Mouse (Mus musculus) urinary bladder, adult 2 months (tissue): ENCODE measurements around the gene Nfix. TPM values are rescaled to one million over a fixed set of nuclear protein-coding genes. Genes with fewer than 3 reads are reported as not detected.

Source experiments
- DNase-seq: peaks from one replicate; pipeline ENCODE4 v3.0.0; 2022; ENCODE audit warnings: low spot score
- polyA plus RNA-seq: library from polyadenylated mRNA; depleted of rRNA; stranded (reverse); fragments of >200 nt; gene quantifications from 2 replicates; pipeline ENCODE4 v1.2.3, GENCODE M21; 2012

Gene Nfix
- polyA plus RNA-seq, 1 experiment, result 21.7 TPM

- no peak for DNase-seq
Observed at GRCm38 (mm10) chr8:84797971-84798370, 2.2 kb downstream of the Nfix start.

DNA sequence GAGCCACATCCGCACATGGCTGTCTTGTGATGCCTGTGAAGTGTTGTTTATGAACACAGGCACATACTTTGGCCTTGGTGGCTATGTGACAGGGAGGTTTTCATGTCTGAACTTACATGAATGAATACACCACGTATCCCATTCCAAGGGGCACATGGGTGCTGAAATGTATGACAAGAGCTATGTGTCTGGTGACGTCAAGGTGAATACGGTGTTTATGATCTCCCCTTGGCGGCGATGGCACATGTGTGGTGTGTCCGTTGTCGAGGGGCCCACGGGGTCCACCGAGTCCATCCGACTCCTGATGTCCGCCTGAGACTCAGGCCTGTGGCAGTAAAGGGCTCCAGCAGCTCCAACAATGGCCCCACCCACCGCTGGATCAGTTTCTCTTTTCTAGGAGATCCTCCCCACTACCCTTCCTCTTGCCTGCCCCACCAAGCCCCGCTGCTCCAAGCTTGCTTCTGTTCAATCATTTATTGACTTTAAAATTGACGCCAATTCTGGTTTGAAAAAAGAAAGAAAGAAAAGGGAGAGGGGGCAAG is 2.8 kb downstream of the Nfix start:
- DNase-seq, result no peak

DNA sequence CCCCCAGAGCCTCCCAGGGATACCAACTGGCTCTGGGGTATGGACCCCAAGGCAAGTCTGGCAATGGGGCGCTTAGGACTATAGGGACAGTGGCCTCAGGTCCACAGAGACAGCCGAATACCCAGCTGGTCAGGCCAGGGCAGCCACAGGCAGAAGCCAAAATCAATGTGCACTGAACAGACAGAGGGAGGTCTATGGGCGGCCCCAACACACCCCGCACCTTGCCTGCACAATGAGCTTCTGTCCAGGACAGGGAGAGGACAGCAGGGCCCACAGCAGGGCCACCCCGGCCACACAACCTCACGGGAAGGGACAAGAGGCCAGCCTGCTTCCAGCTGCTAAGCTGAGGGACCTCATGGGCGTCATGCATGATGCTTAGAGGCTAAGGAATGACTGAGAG is 5.7 kb downstream of the Nfix start:
- no peak for DNase-seq

DNA sequence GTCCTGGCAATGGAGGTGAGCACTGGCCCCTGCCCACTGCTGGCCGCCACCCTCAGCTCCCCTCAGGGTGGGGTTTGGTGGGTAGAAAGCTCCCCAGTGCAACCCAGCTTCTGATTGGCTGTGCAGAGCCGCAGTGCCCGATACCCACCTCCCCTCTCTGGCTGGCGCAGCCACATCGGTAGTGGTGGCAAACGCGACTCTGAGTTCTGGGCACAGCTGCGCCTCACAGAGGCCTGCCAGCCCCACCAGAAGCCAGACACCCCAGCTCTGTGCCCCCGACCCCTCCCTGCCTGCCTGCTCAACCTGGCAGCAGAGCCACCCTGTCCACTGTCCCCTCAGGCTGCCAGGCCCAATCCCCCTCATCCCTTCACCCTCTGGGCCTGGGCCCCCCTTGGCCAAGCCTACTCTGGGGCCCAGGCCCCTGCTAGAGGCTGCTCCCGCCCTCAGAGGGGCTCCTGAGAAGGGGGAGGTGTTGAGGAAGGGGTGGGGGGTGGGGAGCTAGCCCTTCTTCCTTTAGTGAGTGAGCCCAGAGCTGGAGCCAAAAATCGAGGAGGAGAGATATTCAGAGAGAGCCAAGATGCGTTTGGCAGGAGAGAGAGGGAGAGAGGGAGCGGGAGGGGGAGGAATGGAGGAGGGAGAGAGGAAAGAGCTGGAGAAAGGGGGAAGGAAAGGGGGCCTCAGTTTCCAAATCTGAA is 6.2 kb downstream of the Nfix start:
- DNase-seq, result no peak

GRCm38 (mm10) chr8:84793134-84793533 is 7.0 kb downstream of the Nfix start:
- DNase-seq, result no peak

DNA sequence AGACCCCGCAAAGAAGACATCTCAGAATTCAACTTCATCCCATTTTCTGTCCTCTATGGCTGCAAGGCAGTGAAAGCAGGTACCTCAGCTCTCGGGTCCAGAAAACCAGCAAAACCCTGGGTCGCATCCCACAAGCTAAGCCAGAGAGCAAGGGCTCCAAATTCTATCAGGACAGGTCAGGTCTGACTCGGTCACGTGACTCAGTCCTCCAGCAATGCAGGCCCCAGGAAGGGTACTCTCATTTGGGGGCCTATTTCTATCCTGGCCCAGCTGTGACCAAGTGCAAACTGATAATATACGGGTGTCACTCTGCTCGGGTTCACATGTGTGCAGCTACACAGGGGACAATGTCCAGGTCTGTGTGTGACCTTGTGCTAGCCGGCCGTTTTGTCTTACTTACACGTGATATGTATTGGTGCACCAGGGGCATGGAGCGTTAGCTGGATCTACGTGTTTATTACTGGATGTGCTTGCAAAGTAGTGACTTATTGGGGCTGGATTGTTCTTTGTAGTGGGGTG is 7.7 kb downstream of the Nfix start:
- no peak for DNase-seq

DNA sequence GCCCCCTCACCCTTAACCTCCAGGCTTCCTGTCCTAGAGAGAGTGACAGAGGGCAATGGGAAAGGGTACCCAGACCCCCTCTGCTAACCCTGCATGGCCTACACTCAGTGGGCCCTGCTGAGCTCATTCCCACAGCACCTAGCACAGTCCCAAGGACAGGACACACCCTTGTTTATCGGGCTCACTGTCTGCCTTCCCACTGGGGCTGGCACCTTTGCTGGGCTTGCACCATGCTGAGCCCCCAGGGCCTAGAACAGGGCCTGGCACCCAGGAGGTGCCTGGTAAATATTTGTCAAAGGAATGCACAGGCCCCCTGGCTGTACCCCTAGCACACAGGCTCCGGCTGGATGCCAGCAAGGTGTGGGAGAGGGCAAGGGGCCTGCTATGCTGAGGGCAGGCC is 9.6 kb downstream of the Nfix start:
- no peak for DNase-seq

DNA sequence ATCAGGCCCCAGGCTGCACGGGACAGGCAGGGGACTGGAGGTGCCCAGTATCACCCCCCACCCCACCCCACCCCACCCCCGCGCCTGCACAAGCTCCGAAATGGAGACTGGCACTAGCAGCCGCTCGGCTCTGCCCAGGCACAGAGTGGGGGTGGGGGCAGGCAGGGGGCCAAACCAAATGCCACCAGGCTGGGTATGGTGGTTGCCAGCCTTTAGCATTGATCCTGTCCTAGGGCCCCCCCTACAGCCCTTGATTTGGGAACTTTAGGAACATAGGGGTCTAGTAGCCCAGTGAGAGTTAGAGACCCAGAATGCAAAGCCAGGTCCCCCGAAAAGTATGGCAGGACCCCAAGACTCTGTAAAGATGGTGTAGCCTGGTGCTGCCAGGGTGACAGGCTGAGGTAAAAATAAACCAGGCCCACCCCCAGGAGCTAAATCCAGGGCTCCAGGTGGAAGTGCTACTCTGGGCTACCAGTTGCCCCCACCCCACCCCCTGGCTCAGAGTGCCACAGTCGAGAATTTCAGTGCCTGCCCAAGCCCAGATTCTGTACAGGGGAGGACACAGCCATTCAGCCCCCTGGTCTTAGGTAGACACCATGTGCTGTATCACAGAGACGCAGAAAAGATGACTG is 10.2 kb downstream of the Nfix start:
- no peak for DNase-seq

- no peak for DNase-seq
Observed at GRCm38 (mm10) chr8:84789345-84789744, 10.8 kb downstream of the Nfix start.

- DNase-seq, result no peak
Observed at GRCm38 (mm10) chr8:84788896-84789295, 11.2 kb downstream of the Nfix start.

GRCm38 (mm10) chr8:84787523-84788302 is 12.4 kb downstream of the Nfix start:
- no peak for DNase-seq

DNA sequence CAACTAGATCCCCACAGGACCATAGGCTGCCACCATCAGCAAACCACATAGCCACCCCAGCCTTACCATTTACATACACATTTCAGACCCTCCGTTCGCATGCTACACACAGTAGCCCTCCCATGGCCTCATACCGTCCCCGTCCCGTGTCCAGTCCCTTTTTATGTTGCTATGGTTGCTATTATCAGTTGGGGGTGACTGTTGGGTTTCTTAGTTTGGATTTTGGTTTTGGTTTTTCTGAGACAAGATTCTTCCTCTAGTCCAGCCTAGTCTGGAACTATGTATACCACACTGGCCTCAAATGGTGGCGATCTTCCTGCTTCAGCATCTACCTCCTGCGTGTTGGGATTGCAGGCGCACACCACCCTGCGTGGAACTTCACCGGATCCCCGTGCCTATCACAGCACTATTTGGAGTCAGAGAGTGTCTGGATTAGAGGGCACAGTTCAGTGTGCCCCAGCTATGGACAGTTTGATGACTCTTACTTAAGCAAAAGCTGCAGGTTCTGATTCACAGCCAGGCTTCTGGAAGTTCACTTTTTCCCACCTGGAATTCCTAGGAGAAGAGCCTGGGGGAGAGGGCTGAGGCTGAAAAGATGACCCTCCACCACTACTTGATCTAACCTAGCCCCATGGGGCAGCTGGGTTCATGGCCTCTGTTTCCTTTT is 13.2 kb downstream of the Nfix start:
- no peak for DNase-seq

DNA sequence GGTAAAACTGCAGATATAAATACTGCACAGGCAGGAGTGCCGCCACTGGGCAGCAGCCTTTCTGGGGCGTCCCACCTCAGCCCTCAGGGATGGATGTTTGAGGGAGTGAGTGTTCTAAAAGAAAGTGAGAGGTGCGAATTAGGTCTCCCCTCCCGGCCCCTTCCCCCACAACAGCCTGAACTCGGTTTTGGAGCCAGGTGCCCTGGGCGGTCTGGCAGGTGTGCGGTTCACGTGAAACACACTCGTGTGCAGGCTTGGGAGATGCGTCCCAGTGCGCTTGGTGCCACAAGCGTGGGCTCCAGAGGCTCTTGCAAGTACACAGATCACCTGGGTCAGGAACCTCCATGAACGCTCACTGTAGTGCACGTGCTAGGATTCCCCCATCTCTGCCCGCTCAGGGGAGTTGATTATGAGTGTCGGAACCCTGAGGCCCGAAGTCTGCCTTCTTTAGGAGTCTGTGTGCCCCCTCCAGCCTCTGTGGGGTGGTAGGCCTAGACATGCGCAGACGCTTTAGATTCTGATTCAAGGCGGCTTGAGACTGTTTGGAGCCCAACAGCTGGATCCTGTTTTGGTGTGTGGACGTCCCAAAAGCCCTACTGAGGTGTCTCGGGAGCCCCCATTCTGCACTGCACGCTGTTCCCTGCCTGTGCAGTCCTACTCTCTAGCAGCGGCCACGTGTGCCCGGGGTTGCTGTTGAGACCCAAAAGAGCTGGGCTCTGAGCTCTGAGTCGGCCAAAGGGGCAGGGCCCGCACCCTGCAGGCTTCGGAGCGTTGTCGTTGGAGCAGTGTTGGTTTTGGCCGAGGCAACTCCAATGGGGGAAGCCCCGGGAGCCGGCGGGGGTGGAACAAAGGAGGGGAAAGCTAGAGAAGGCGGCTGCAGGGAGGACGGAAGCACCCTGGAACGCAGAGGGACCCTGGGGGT is 14.1 kb downstream of the Nfix start:
- no peak for DNase-seq

GRCm38 (mm10) chr8:84785506-84785755 is 14.7 kb downstream of the Nfix start:
- no peak for DNase-seq

DNA sequence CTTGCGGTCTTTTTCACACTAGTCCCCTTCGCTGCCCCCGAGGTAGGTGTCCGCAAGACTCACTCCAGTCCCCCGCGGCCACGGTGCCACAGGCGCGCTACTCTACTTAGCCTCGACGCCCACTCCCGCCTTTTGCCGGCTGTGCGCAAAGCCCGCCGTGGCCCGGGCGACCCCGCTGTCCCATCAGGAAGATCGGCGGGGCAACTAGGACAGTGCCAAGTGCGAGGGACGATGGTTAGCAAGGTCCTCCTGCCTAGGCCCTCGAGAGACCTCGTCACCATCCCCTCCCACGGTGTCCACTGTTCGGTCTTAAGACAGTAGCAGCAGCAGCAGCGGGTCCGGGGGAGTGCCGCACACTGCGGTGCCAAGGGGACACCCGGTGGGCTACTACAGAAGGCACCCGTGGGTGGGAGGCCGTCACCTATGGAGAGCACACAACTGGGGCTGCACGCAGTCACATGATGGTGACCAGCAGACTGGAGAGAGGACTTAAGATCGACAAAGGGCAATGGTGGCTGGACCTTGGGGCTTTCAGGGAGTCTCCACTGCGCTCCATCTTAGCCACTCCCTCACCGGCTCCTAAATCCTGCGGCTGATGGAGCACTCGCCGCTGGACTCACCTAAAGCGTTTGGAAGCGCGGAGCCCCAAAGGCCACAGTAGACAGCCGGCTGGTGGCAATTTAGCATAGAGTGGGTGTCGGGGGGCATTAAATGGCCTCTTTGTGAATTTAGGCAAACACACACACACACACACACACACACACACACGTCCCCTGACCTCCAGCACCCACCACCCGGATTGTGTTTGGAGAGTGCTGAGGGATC is 15.3 kb downstream of the Nfix start:
- DNase-seq, result no peak

GRCm38 (mm10) chr8:84783919-84784581 is 16.1 kb downstream of the Nfix start:
- no peak for DNase-seq

GRCm38 (mm10) chr8:84783198-84783918 is 16.8 kb downstream of the Nfix start:
- DNase-seq, result no peak

DNA sequence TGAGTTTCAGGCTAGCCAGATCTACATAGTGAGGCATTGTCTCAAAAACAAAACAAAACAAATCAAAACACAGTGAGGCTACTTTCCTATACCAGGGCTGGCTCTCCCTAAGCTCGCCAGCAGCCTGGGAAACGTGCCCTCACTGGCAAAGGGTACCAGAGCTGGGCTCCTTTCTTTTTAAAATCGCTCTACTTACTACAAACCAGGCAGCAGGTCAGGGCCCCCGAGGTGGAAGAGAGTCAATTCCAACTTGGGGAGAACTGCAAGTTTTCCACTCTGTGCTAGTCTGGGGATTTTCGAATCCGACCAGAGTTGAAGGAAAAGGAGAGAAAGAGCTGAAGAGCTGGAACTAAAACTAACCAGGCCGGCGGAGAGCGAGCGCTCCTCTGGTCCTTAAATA is 17.5 kb downstream of the Nfix start:
- no peak for DNase-seq
